Mouse (Mus musculus): ENCODE measurements around the gene Fzd1. TPM values are rescaled to one million over a fixed set of nuclear protein-coding genes. Genes with fewer than 3 reads are reported as not detected.

The Fzd1 gene
- total and polyA plus RNA-seq, 3 experiments = not detected

DNA sequence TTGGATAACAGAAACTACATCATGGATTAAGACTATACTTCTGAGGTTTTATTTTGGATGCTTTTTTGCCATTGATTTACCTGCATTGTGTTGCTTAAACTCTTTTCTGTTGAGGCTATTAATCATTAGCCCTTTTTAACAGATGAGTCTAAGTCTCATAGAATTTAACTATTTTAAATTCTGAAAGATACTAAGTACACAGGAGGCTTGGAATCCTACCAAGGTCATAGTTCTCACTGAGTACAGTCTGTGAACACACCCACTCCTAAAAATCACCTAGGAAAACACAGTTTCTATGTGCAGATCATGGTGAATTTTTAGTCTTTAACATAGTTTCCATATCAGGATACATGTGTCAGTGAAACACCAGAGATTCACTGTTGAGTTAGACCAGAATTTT, 4.1 kb upstream of the Fzd1 start:
- no peaks in the 10 kb centered on the region for H3K79me2 ChIP-seq (replicated peaks; ENCODE audit: control insufficient read depth, extremely low read depth, insufficient read depth, poor library complexity, severe bottlenecking)
- dilution Hi-C loops (cut with MboI; ENCODE audit: extremely low pct_ligation_motif_present, extremely low pct_unique_long_range_greater_than_20kb, low sequenced_read_pairs) = no loop called here
- peaks cover 12 to 15% of the 10 kb centered on the region in 2 experiments for H3K4me1 ChIP-seq (ENCODE audit: control insufficient read depth in 1 of 2, insufficient read depth in 2 of 2)
- no peak overlapping the region for H3K4me2 ChIP-seq (ENCODE audit: insufficient read depth, low read depth, poor library complexity, severe bottlenecking)
- in situ Hi-C loops (cut with MboI; ENCODE audit: low pct_ligation_motif_present, low pct_unique_long_range_greater_than_20kb, low sequenced_read_pairs) = no loop called here
- H3K27ac ChIP-seq (ENCODE audit: insufficient read depth, low read depth) = no peak overlapping the region
- DNase-seq (ENCODE audit: extremely low read depth) = no peak
- H3K36me3 ChIP-seq (replicated peaks in 1 of 2; ENCODE audit: control insufficient read depth in 1 of 2, insufficient read depth in 1 of 2, low read length in 1 of 2) = no peaks in the 10 kb centered on the region
- peaks cover 12% of the 10 kb centered on the region for H3K9me3 ChIP-seq (replicated peaks; ENCODE audit: low read length)
- H3K27me3 ChIP-seq (replicated peaks) = no peaks in the 10 kb centered on the region
- H3K4me3 ChIP-seq (replicated peaks in 1 of 3; ENCODE audit: low read depth in 2 of 3, low read length in 2 of 3, poor library complexity in 1 of 3) = no peak overlapping the region
- TF ChIP-seq SIN3A (IDR thresholded peaks at IDR 0.05; ENCODE audit: low read length) = no peak
- no peak for TF ChIP-seq NRF1 (IDR thresholded peaks at IDR 0.05; ENCODE audit: low read depth, low read length)
- TF ChIP-seq IRF4 (IDR thresholded peaks at IDR 0.05; ENCODE audit: low read depth, low read length) = no peak
- no peak for TF ChIP-seq ZNF384 (IDR thresholded peaks at IDR 0.05; ENCODE audit: low read depth, low read length)
- TF ChIP-seq PAX5 (IDR thresholded peaks at IDR 0.05; ENCODE audit: low read length) = no peak
- no peak for TF ChIP-seq USF2 (conservative IDR thresholded peaks at IDR 0.05; ENCODE audit: low read depth, low read length)
- no peak for TF ChIP-seq RAD21 (IDR thresholded peaks at IDR 0.05; ENCODE audit: low read depth, low read length)
- no peak for TF ChIP-seq HCFC1 (IDR thresholded peaks at IDR 0.05; ENCODE audit: low read depth, low read length)
- no peak for TF ChIP-seq ETS1 (conservative IDR thresholded peaks at IDR 0.05; ENCODE audit: low read depth, low read length)
- no peak for TF ChIP-seq CTCF (conservative IDR thresholded peaks at IDR 0.05 in 1 of 2, IDR thresholded peaks at IDR 0.05 in 1 of 2; ENCODE audit: low read depth in 2 of 2, low read length in 2 of 2)
- H3K9ac ChIP-seq (ENCODE audit: insufficient read depth, low read depth) = no peak overlapping the region

DNA sequence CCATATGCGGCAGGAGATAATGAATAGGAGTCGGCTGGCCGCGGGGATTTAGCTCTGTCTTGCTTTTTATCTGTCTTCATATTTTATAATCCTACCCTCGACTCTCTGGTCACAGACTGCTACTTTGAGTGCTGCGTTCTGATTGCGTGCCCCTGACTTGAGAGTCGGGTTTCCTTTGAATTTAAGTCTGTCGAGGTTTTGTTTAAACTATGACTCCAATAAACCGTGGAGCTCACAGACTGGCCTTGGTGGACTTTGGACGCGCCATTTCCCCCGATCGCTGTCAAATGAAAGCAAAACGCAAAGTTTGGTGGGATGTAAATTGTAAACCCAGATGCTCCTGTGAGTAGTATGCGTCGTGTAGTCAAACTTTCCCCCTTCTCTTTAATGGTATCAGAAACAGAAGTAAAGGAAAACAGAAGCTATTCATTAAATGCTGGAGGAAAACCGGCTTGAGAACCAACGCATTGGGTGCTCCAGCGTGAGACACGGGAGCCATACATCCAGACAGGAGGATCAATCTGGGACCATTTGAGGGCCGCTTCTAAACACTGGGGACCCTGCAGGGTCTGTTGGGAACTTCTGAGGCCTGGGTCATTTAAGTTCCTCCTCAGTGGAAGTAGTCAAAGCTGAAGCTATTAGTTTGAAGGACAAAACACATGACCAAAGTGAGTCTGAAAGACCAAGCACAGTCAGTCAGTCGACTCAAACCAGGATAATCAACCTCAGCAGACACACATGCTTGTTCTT, 671 bp upstream of the Fzd1 start:
- no peak for TF ChIP-seq EP300 (IDR thresholded peaks at IDR 0.05; ENCODE audit: low read length)
- no peak for DNase-seq (ENCODE audit: extremely low read depth)
- no peaks in the 10 kb centered on the region for H3K79me2 ChIP-seq (replicated peaks; ENCODE audit: control insufficient read depth, extremely low read depth, insufficient read depth, poor library complexity, severe bottlenecking)

More for the DNA sequence above, 671 bp upstream of the Fzd1 start:
- no peaks in the 10 kb centered on the region for H3K27me3 ChIP-seq (replicated peaks)
- dilution Hi-C loops (cut with MboI; ENCODE audit: extremely low pct_ligation_motif_present, extremely low pct_unique_long_range_greater_than_20kb, low sequenced_read_pairs) (no loop called here), in situ Hi-C loops (cut with MboI; ENCODE audit: low pct_ligation_motif_present, low pct_unique_long_range_greater_than_20kb, low sequenced_read_pairs) (loop anchor here (10.0 kb wide), 1 partner anchor 64 kb away; no protein-coding TSS in a partner anchor)
- H3K9me3 ChIP-seq (replicated peaks; ENCODE audit: low read length) = peaks cover 21% of the 10 kb centered on the region
- H3K4me3 ChIP-seq (replicated peaks in 1 of 3; ENCODE audit: low read depth in 2 of 3, low read length in 2 of 3, poor library complexity in 1 of 3) = no peak overlapping the region
- no peaks in the 10 kb centered on the region for H3K36me3 ChIP-seq (replicated peaks in 1 of 2; ENCODE audit: control insufficient read depth in 1 of 2, insufficient read depth in 1 of 2, low read length in 1 of 2)
- no peak overlapping the region for H3K4me2 ChIP-seq (ENCODE audit: insufficient read depth, low read depth, poor library complexity, severe bottlenecking)
- no peak overlapping the region for H3K27ac ChIP-seq (ENCODE audit: insufficient read depth, low read depth)
- H3K9ac ChIP-seq (ENCODE audit: insufficient read depth, low read depth) = no peak overlapping the region
- H3K4me1 ChIP-seq (ENCODE audit: control insufficient read depth in 1 of 2, insufficient read depth in 2 of 2) = peaks cover 0 to 3% of the 10 kb centered on the region in 2 experiments; a peak in 1 of 4 replicates

Measured in CH12.LX (cell line).